In genomic region chr2:61659254-61659653, GRCm38 (mm10) we compare ENCODE assay signal across 27 mouse cellular contexts.
"Had no signal": no experiment of that assay in that cellular context is flagged by ENCODE, and none has a peak within 500 bp of the region (broad histone marks: within the 10 kb centered on the region; RNA-seq: fewer than 3 reads in every experiment).

No protein-coding gene starts in this region.

- ATAC-seq: hindbrain, postnatal 0 days; intestine, embryonic 16.5 days; liver, embryonic 12.5 days had no signal

- H3K9me3 ChIP-seq: heart, embryonic 13.5 days; heart, embryonic 15.5 days; hindbrain, embryonic 13.5 days; hindbrain, embryonic 15.5 days; kidney, embryonic 15.5 days; limb, embryonic 13.5 days; limb, embryonic 15.5 days; liver, embryonic 12.5 days had no signal

- H3K9ac ChIP-seq: heart, embryonic 13.5 days; heart, embryonic 15.5 days; hindbrain, embryonic 13.5 days; hindbrain, embryonic 15.5 days; kidney, embryonic 15.5 days; limb, embryonic 13.5 days; limb, embryonic 15.5 days; liver, embryonic 12.5 days; liver, embryonic 14.5 days had no signal

- H3K4me3 ChIP-seq: heart, adult 2 months; heart, embryonic 13.5 days; heart, embryonic 15.5 days; hindbrain, embryonic 13.5 days; hindbrain, embryonic 15.5 days; kidney, embryonic 15.5 days; limb, embryonic 13.5 days; limb, embryonic 15.5 days; liver, embryonic 12.5 days had no signal

- H3K27me3 ChIP-seq: heart, embryonic 15.5 days; hindbrain, embryonic 13.5 days; hindbrain, embryonic 15.5 days had no signal

- H3K36me3 ChIP-seq: heart, embryonic 13.5 days; heart, embryonic 15.5 days; hindbrain, embryonic 13.5 days; hindbrain, embryonic 15.5 days; kidney, embryonic 15.5 days; limb, embryonic 13.5 days; limb, embryonic 15.5 days had no signal

- H3K4me2 ChIP-seq: heart, embryonic 11.5 days; heart, embryonic 13.5 days; heart, embryonic 15.5 days; hindbrain, embryonic 13.5 days; hindbrain, embryonic 15.5 days; kidney, embryonic 15.5 days; limb, embryonic 13.5 days; limb, embryonic 15.5 days; liver, embryonic 12.5 days had no signal

- DNase-seq: gastrocnemius, postnatal 14 days; gastrocnemius, postnatal 36 days; heart, adult 11 months; heart, adult 2 months; heart, postnatal 14 days; heart, postnatal 36 days; kidney, adult 11 months; kidney, adult 2 months; kidney, adult 9 months; kidney, postnatal 14 days; kidney, postnatal 36 days; layer of hippocampus, adult 9-11 months; layer of hippocampus, postnatal 36 days; left cerebral cortex, postnatal 4 days had no signal

- H3K27ac ChIP-seq: heart, adult 2 months; heart, embryonic 13.5 days; heart, embryonic 15.5 days; hindbrain, embryonic 13.5 days; hindbrain, embryonic 15.5 days; hindbrain, postnatal 0 days; kidney, embryonic 15.5 days; kidney, postnatal 0 days; limb, embryonic 13.5 days; limb, embryonic 15.5 days; liver, embryonic 12.5 days; liver, embryonic 14.5 days had no signal
